Mouse (Mus musculus) kidney, embryonic 15.5 days (tissue): ENCODE measurements at regions not wholly inside any gene's neighbourhood (a gene's known extent, or its start where the extent isn't known, plus 50 kb on each side); places are given as distances from the start of the nearest gene placed in this dataset.

ENCODE experiments used
- ATAC-seq: fragments of 200-750 bp; cut with Nextera tagmentation; replicated peaks from 2 replicates; pipeline ENCODE4 v1.8.0; 2017; ENCODE audit warnings: moderate TSS enrichment; ENCODE audit not compliant: low FRiP score
- H3K27ac ChIP-seq: fragments of 300-500 bp; sonication (generic); 2 replicates; pipeline ENCODE4 v1.5.1; 2015; ENCODE audit warnings: mild to moderate bottlenecking, inconsistent platforms
- H3K27me3 ChIP-seq: fragments of 300-500 bp; sonication (generic); 2 replicates; pipeline ENCODE4 v1.6.1; 2015; ENCODE audit warnings: inconsistent platforms
- H3K36me3 ChIP-seq: fragments of 300-500 bp; sonication (generic); 2 replicates; pipeline ENCODE4 v1.6.1; 2015; ENCODE audit warnings: inconsistent platforms
- H3K4me1 ChIP-seq: fragments of 300-500 bp; sonication (generic); 2 replicates; pipeline ENCODE4 v1.6.1; 2015; ENCODE audit warnings: inconsistent platforms
- H3K4me2 ChIP-seq: fragments of 300-500 bp; sonication (generic); 2 replicates; pipeline ENCODE4 v1.6.1; 2015; ENCODE audit warnings: moderate library complexity, mild to moderate bottlenecking, inconsistent platforms
- H3K4me3 ChIP-seq: fragments of 300-500 bp; sonication (generic); replicated peaks from 2 replicates; pipeline ENCODE4 v1.5.1; 2015; ENCODE audit warnings: mild to moderate bottlenecking, inconsistent platforms
- H3K9ac ChIP-seq: fragments of 300-500 bp; sonication (generic); 2 replicates; pipeline ENCODE4 v1.6.1; 2015; ENCODE audit warnings: mild to moderate bottlenecking, inconsistent platforms
- H3K9me3 ChIP-seq: fragments of 300-500 bp; sonication (generic); replicated peaks from 2 replicates; pipeline ENCODE4 v1.6.1; 2016; ENCODE audit warnings: inconsistent platforms
- WGBS: fragments of 180-500 bp; shearing (Covaris S2); methylation state at CpG from one replicate; pipeline ENCODE4 v1.1.7; 2015; ENCODE audit warnings: mixed read lengths; 5-methylcytosine and 5-hydroxymethylcytosine counted together

DNA sequence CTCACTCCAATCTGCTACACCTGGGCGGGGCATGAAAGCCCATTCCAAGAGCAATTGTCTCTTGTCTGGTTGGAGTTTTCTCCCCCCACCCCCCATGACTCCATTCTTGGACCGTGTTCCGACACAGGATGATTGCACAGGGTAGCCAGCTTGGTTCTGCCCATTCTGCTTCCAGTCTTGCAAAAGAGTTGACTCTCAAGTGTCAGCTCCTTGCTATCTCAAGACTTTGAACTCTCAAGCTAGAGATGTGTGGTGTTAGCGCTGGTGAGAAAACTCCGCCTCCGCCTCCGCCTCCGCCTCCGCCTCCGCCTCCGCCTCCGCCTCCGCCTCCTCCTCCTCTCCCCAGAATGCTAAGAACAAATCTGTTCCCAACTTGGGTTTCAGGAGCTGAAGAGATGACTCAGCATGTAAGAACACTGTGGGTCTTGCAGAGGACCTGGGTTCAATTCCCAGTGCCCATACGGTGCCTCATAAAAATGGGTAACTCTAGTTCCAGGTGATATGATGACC is 135.1 kb downstream of the Bcat1 start:
- Histone ChIP-seq H3K4me2 (no peak overlapping the region), H3K27ac (no peak overlapping the region), H3K4me3 (no peak overlapping the region), H3K4me1 (peaks cover 13% of the 10 kb centered on the region), H3K27me3 (no peaks in the 10 kb centered on the region), H3K9me3 (no peaks in the 10 kb centered on the region), H3K36me3 (no peaks in the 10 kb centered on the region), H3K9ac (no peak overlapping the region)
- WGBS = 92% methylated on average over 14 of the region's 14 CpGs
- ATAC-seq = no peak

DNA sequence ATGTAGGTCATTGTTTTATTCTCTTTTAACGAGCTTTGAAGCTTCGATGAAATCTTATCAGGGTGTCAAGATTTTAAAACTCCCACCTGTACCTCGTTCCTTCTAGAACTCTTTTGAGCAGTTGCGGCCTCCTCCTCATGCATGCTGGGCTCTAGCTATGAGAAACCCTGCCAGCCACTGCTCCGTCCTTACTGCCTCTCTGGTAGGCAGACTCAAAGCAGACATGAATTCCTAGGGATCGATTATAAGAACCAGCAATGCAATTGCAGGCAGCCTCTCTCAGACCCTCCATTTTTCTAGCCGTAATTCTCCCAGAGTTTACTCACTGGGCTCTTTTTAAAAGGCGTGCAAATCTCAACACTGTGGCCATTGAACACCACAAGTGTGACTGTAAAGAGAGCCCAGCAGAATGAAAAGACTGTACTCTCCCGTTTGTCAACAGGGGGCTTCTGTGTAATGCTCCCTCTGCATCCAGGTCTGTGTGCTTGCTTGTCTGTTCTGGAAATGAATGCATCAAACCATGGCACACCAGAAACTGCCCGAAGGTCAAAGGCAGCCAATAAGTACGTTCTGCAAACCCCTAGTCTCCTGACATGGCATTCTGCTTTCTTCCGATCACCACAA is 137.3 kb downstream of the Bcat1 start:
- ATAC-seq = no peak
- H3K27me3 ChIP-seq = no peaks in the 10 kb centered on the region
- H3K4me1 ChIP-seq = no peaks in the 10 kb centered on the region
- no peak overlapping the region for H3K4me3 ChIP-seq
- H3K4me2 ChIP-seq = no peak overlapping the region
- no peaks in the 10 kb centered on the region for H3K9me3 ChIP-seq
- no peak overlapping the region for H3K27ac ChIP-seq
- H3K36me3 ChIP-seq = no peaks in the 10 kb centered on the region
- WGBS = 80% methylated on average over 12 of the region's 12 CpGs
- no peak overlapping the region for H3K9ac ChIP-seq

DNA sequence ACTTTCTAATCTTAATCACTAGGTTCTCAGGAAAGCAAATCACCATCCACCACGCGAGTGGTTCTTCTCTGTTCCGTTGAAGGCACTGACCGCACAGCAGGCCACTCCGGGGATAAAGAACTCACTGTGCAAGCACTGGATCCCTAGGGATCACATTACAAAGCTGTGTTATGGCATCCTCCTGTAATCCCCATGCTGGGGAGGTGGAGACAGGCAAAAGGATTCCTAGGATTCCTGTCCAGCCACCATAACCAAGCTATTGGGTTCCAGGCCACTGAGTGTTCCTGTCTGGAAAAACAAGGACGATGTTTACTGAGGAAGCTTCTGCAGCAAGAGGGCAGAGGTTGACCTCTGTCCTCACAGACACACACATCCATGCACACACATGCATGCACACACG is 138.8 kb downstream of the Bcat1 start:
- H3K36me3 ChIP-seq = no peaks in the 10 kb centered on the region
- no peak overlapping the region for H3K4me3 ChIP-seq
- H3K4me2 ChIP-seq = no peak overlapping the region
- H3K4me1 ChIP-seq = no peaks in the 10 kb centered on the region
- 62% methylated on average over 7 of the region's 7 CpGs for WGBS
- no peak overlapping the region for H3K9ac ChIP-seq
- H3K27me3 ChIP-seq = no peaks in the 10 kb centered on the region
- H3K9me3 ChIP-seq = peaks cover 4% of the 10 kb centered on the region; the same call in 1 of the 2 replicates
- ATAC-seq = no peak
- H3K27ac ChIP-seq = no peak overlapping the region

DNA sequence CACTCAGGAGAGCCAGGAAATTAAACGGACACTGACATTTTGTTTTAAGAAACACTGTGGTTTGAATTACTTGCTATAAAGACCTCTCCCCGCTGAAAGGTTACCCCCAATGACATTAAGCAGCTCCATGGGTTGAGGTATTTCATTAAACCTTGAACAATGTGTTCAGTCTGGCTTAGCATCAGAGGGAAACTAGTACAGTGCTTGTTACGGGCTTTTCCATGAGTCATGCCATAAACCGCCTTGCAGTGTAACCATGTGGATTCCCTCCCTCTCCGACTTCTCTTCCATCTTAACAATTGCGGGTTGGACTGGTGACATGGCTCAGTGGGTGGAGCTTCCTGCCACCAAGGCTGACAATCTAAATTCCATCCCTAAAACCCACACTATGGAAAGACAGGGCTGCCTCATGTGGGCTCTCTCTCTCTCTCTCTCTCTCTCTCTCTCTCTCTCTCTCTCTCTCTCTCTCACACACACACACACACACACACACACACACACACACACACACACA is 142.2 kb downstream of the Bcat1 start:
- Histone ChIP-seq H3K27me3 (no peaks in the 10 kb centered on the region), H3K9me3 (peaks cover 4% of the 10 kb centered on the region; the same call in 1 of the 2 replicates), H3K4me3 (no peak overlapping the region), H3K4me1 (no peaks in the 10 kb centered on the region), H3K4me2 (no peak overlapping the region), H3K36me3 (no peaks in the 10 kb centered on the region), H3K27ac (no peak overlapping the region), H3K9ac (no peak overlapping the region)
- WGBS = 71% methylated on average over 6 of the region's 6 CpGs
- ATAC-seq = no peak

DNA sequence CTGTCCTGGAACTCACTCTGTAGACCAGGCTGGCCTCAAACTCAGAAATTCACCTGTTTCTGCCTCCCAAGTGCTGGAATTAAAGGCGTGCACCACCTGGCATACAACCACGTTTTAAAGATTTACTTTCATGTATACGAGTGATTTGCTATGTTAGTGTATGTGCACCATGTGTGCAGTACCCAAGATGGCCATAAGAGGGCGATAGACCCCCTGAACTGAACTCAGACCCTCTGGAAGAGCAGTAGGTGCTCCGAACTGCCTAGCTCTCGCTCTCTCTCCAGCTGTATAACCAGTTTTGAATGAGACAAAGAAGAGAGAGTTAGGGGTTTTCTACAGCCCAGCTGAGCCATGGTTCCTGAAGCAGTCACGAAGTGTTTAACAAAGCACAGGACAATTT is 143.6 kb downstream of the Bcat1 start:
- Histone ChIP-seq H3K4me3 (no peak overlapping the region), H3K9me3 (peaks cover 4% of the 10 kb centered on the region; the same call in 1 of the 2 replicates), H3K4me2 (no peak overlapping the region), H3K4me1 (0 out of 2 replicates have a peak, but pooled peaks cover 2% of the 10 kb centered on the region), H3K36me3 (no peaks in the 10 kb centered on the region), H3K27me3 (no peaks in the 10 kb centered on the region), H3K9ac (no peak overlapping the region), H3K27ac (no peak overlapping the region)
- no peak for ATAC-seq
- whole genome bisulfite sequencing = 78% methylated on average over 7 of the region's 7 CpGs

DNA sequence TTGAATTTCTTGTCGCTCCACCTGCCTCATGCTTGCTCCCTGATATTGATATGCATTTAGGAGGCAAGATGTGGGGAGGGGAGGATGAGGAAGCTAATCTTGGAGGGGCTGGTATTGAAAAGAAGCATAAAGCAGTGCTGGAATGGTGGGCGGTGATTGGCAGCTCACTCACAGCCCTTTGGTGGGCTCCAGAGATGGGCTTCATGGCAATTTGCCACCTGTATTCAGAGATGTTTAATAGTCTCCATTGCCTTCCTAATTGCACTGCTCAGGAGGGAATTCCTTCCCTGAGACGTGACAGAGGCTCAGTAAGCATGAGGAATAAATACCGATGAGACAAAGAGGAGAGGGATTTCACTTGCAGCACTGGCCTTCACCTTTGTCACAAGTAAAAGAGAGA is 146.0 kb downstream of the Bcat1 start:
- H3K4me2 ChIP-seq = no peak overlapping the region
- WGBS = 72% methylated on average over 4 of the region's 4 CpGs
- H3K36me3 ChIP-seq = no peaks in the 10 kb centered on the region
- H3K27me3 ChIP-seq = no peaks in the 10 kb centered on the region
- no peak overlapping the region for H3K9ac ChIP-seq
- H3K27ac ChIP-seq = no peak overlapping the region
- H3K4me3 ChIP-seq = no peak overlapping the region
- no peak for ATAC-seq
- H3K9me3 ChIP-seq = peaks cover 4% of the 10 kb centered on the region; the same call in 1 of the 2 replicates
- H3K4me1 ChIP-seq = 0 out of 2 replicates have a peak, but pooled peaks cover 2% of the 10 kb centered on the region

DNA sequence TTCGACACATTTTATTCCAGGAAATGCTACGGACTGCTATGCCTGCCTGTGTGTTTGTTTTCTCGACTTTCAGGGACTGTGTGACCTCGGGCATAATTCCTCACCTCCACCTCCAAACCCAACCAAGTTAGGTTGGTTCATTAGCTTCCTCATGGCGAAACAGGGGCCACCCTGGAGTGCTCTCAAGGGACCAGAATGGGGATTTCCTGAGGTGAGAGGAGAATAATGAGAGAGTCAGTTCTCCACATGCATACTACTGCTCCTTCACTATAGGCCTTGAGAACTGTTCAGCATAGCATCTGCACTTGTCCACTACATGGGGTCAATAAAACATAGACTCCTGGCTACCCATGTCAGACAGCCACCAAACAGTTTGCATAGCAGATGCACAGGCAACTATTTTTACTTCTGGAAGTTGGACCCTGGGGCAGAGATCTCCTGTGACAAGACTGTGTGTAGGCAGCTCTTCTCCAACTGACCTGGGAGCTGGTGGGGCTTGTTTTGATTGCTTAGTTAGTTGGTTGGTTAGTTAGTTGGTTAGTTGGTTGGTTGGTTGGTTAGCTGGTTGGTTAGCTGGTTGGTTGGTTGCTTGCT is 146.6 kb downstream of the Bcat1 start:
- Histone ChIP-seq H3K9me3 (peaks cover 4% of the 10 kb centered on the region; the same call in 1 of the 2 replicates), H3K4me2 (no peak overlapping the region), H3K27ac (no peak overlapping the region), H3K27me3 (no peaks in the 10 kb centered on the region), H3K4me3 (no peak overlapping the region), H3K4me1 (0 out of 2 replicates have a peak, but pooled peaks cover 2% of the 10 kb centered on the region), H3K36me3 (no peaks in the 10 kb centered on the region), H3K9ac (no peak overlapping the region)
- WGBS = 75% methylated on average over 5 of the region's 5 CpGs
- ATAC-seq = no peak

DNA sequence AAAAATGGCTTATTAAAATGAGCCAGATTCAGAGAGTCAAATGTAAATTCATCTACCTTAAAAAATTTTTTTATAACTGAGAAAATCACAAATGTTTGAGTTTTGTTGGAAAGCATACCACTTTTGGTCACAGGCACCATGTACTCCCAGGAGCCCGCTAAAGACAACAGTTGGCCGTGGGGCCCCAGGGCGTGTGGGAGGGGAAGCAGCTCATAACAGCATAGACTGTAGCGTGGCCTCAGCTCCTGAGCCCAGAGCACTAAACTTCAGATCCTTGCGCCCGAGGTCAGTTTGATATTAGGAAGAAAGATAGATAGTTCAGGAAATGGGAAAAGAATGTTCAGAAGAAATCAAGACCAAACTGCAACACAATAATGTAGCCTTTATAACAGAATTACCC is 145.8 kb upstream of the Sox5 start:
- Histone ChIP-seq H3K36me3 (no peaks in the 10 kb centered on the region), H3K4me2 (no peak overlapping the region)
- ATAC-seq = no peak

DNA sequence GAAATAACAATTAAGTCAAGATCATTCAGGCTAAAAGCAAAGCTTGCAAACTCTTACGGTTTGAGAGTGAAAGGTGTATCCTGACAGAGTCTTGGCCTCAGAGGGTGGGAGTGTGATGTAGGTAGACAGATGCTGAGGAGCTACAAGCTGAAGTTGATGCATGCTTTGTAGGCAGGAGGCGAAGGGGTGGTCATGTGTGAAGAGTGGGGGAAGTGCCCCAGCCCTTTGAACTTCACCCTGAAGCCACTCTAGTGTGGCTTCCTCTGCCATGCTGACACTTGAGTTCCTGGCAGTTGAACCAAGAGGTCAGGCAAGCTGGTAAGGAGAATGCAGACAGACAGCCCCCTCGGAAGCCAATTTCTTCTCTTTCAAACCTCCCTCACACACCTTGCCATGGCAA is 141.0 kb upstream of the Sox5 start:
- H3K9me3 ChIP-seq = no peaks in the 10 kb centered on the region
- no peak overlapping the region for H3K4me3 ChIP-seq
- peaks cover 8% of the 10 kb centered on the region for H3K4me1 ChIP-seq
- no peaks in the 10 kb centered on the region for H3K36me3 ChIP-seq
- WGBS = 23% methylated on average over 3 of the region's 3 CpGs
- peak; percentile 82 for ATAC-seq
- H3K9ac ChIP-seq = no peak overlapping the region
- H3K4me2 ChIP-seq = no peak overlapping the region
- no peaks in the 10 kb centered on the region for H3K27me3 ChIP-seq
- H3K27ac ChIP-seq = no peak overlapping the region

More for the DNA sequence above, 145.8 kb upstream of the Sox5 start:
- H3K4me1 ChIP-seq = peaks cover 8% of the 10 kb centered on the region
- H3K27me3 ChIP-seq = no peaks in the 10 kb centered on the region
- H3K9ac ChIP-seq = no peak overlapping the region
- 39% methylated on average over 6 of the region's 6 CpGs for WGBS
- no peak overlapping the region for H3K4me3 ChIP-seq
- H3K9me3 ChIP-seq = peaks cover 4% of the 10 kb centered on the region; the same call in 1 of the 2 replicates
- no peak overlapping the region for H3K27ac ChIP-seq

DNA sequence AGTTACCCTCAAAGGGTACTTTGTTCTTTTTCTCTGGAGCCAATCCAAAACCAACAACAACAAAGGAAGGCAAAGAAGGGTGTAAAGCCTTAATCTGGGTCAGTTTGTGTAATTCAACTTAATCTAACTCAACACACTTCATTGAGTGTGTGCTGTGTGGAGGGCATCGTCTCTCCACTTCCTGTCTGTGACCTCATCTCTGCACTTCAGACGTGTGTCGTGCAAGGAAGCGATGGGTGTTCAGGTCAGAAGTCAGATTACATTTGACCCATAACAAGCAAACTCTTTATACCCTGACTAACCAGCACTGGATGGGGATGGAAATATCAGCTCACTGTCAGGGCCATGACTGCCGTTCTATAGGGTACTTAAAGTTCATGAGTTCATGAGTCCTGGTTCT is 138.0 kb upstream of the Sox5 start:
- WGBS = 31% methylated on average over 5 of the region's 5 CpGs
- Histone ChIP-seq H3K27me3 (0 out of 2 replicates have a peak, but pooled peaks cover 4% of the 10 kb centered on the region), H3K4me1 (peaks cover 13% of the 10 kb centered on the region), H3K4me2 (no peak overlapping the region), H3K9me3 (no peaks in the 10 kb centered on the region), H3K4me3 (no peak overlapping the region), H3K27ac (no peak overlapping the region), H3K36me3 (no peaks in the 10 kb centered on the region), H3K9ac (no peak overlapping the region)
- no peak for ATAC-seq

DNA sequence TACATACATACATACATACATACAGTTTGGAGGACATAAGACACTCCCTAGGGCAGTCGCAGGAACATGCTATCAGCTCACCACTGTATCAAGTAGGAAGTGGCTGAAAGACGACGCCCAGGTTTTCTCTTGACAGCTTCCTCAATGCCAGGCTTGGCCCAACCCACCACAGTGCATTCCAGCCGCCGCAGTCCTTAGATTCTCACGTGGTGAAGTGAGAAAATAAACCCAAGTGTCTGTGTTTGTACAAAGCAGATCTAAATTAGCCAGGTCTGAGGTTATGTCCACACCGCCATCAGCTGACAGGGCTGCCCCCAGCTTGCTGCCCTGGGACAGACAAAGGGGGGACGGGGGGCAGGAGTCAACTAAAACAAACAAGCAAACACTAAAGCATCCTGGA is 135.4 kb upstream of the Sox5 start:
- Histone ChIP-seq H3K36me3 (no peaks in the 10 kb centered on the region), H3K4me1 (peaks cover 8% of the 10 kb centered on the region; the same call in 1 of the 2 replicates), H3K9ac (no peak overlapping the region), H3K9me3 (no peaks in the 10 kb centered on the region), H3K27ac (no peak overlapping the region), H3K4me2 (no peak overlapping the region), H3K4me3 (no peak overlapping the region), H3K27me3 (peaks cover 4% of the 10 kb centered on the region; the same call in 1 of the 2 replicates)
- ATAC-seq = peak; percentile 75
- WGBS = 9% methylated on average over 8 of the region's 8 CpGs

DNA sequence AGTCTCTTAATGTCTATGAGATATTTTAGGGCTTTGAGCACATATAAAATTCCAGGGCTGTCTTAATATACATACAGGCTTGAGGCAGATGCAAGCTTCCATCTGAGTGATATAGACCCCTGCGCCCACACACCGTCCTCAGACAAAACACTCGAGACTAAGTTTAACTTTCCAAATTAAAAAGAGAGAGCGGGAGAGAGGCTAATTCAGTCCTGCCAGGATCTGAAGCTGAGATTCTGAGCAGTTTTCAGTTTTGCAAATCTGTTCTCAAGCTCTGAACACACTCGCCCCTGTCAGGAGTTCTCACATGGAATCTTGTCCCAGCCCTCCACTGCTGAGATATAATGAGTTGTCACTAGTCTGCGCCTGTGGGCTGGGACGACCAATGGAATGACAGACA is 130.0 kb upstream of the Sox5 start:
- no peak overlapping the region for H3K9ac ChIP-seq
- H3K4me1 ChIP-seq = no peaks in the 10 kb centered on the region
- no peak for ATAC-seq
- no peak overlapping the region for H3K4me2 ChIP-seq
- 83% methylated on average over 6 of the region's 7 CpGs for WGBS
- no peak overlapping the region for H3K27ac ChIP-seq
- H3K36me3 ChIP-seq = no peaks in the 10 kb centered on the region
- H3K27me3 ChIP-seq = peaks cover 4% of the 10 kb centered on the region; the same call in 1 of the 2 replicates
- H3K4me3 ChIP-seq = no peak overlapping the region
- H3K9me3 ChIP-seq = no peaks in the 10 kb centered on the region
